Mouse (Mus musculus): ENCODE measurements around the gene Nlrp6. TPM values are rescaled to one million over a fixed set of nuclear protein-coding genes. Genes with fewer than 3 reads are reported as not detected.

Gene Nlrp6
- polyA plus RNA-seq, 1 experiment = 0.32 TPM

GRCm38 (mm10) chr7:140921225-140921975, 698 bp downstream of the Nlrp6 start:
- 62% methylated on average over 22 of the region's 22 CpGs for WGBS
- Histone ChIP-seq H3K4me1 (replicated peaks; ENCODE audit: control insufficient read depth, insufficient read depth, low read length) (peaks cover 9% of the 10 kb centered on the region), H3K36me3 (ENCODE audit: control insufficient read depth, insufficient read depth, low read length) (no peaks in the 10 kb centered on the region), H3K27ac (ENCODE audit: control insufficient read depth, insufficient read depth, low read length) (no peak overlapping the region), H3K4me3 (ENCODE audit: control insufficient read depth, insufficient read depth, low read length) (no peak overlapping the region), H3K27me3 (ENCODE audit: control insufficient read depth, insufficient read depth, low read length) (peaks cover 4% of the 10 kb centered on the region; the same call in 1 of the 2 replicates)
- DNase-seq = no peak
- TF ChIP-seq POLR2A (IDR thresholded peaks at IDR 0.05; ENCODE audit: control insufficient read depth, extremely low read depth, insufficient read depth, low read length, poor library complexity) = no peak
- no peak for TF ChIP-seq CTCF (IDR thresholded peaks at IDR 0.05; ENCODE audit: borderline replicate concordance, control insufficient read depth, extremely low read depth, insufficient read depth, low read length, poor library complexity)

- Histone ChIP-seq H3K27ac (ENCODE audit: control insufficient read depth, insufficient read depth, low read length) (no peak overlapping the region), H3K36me3 (ENCODE audit: control insufficient read depth, insufficient read depth, low read length) (no peaks in the 10 kb centered on the region), H3K27me3 (ENCODE audit: control insufficient read depth, insufficient read depth, low read length) (peaks cover 4% of the 10 kb centered on the region; the same call in 1 of the 2 replicates), H3K4me3 (ENCODE audit: control insufficient read depth, insufficient read depth, low read length) (peak overlapping the region; percentile 25), H3K4me1 (replicated peaks; ENCODE audit: control insufficient read depth, insufficient read depth, low read length) (peaks cover 9% of the 10 kb centered on the region)
- WGBS = 3% methylated on average over 49 of the region's 49 CpGs
- TF ChIP-seq CTCF (IDR thresholded peaks at IDR 0.05; ENCODE audit: borderline replicate concordance, control insufficient read depth, extremely low read depth, insufficient read depth, low read length, poor library complexity) = no peak
- TF ChIP-seq POLR2A (IDR thresholded peaks at IDR 0.05; ENCODE audit: control insufficient read depth, extremely low read depth, insufficient read depth, low read length, poor library complexity) = no peak
- DNase-seq = no peak
Measured at GRCm38 (mm10) chr7:140922398-140923069, 1.8 kb downstream of the Nlrp6 start.

GRCm38 (mm10) chr7:140923070-140923775, 2.5 kb downstream of the Nlrp6 start:
- DNase-seq = no peak
- peaks cover 9% of the 10 kb centered on the region for H3K4me1 ChIP-seq (replicated peaks; ENCODE audit: control insufficient read depth, insufficient read depth, low read length)
- H3K4me3 ChIP-seq (ENCODE audit: control insufficient read depth, insufficient read depth, low read length) = peak overlapping the region; percentile 25
- peaks cover 4% of the 10 kb centered on the region; the same call in 1 of the 2 replicates for H3K27me3 ChIP-seq (ENCODE audit: control insufficient read depth, insufficient read depth, low read length)
- no peak for TF ChIP-seq POLR2A (IDR thresholded peaks at IDR 0.05; ENCODE audit: control insufficient read depth, extremely low read depth, insufficient read depth, low read length, poor library complexity)
- TF ChIP-seq CTCF (IDR thresholded peaks at IDR 0.05; ENCODE audit: borderline replicate concordance, control insufficient read depth, extremely low read depth, insufficient read depth, low read length, poor library complexity) = no peak
- 24% methylated on average over 30 of the region's 30 CpGs for WGBS
- H3K36me3 ChIP-seq (ENCODE audit: control insufficient read depth, insufficient read depth, low read length) = no peaks in the 10 kb centered on the region
- no peak overlapping the region for H3K27ac ChIP-seq (ENCODE audit: control insufficient read depth, insufficient read depth, low read length)

- H3K4me1 ChIP-seq (replicated peaks; ENCODE audit: control insufficient read depth, insufficient read depth, low read length) = peaks cover 6% of the 10 kb centered on the region
- H3K4me3 ChIP-seq (ENCODE audit: control insufficient read depth, insufficient read depth, low read length) = no peak overlapping the region
- no peak for TF ChIP-seq POLR2A (IDR thresholded peaks at IDR 0.05; ENCODE audit: control insufficient read depth, extremely low read depth, insufficient read depth, low read length, poor library complexity)
- TF ChIP-seq CTCF (IDR thresholded peaks at IDR 0.05; ENCODE audit: borderline replicate concordance, control insufficient read depth, extremely low read depth, insufficient read depth, low read length, poor library complexity) = no peak
- peaks cover 2% of the 10 kb centered on the region; the same call in 1 of the 2 replicates for H3K27me3 ChIP-seq (ENCODE audit: control insufficient read depth, insufficient read depth, low read length)
- DNase-seq = no peak
- H3K36me3 ChIP-seq (ENCODE audit: control insufficient read depth, insufficient read depth, low read length) = no peaks in the 10 kb centered on the region
- 97% methylated on average over 6 of the region's 6 CpGs for WGBS
- H3K27ac ChIP-seq (ENCODE audit: control insufficient read depth, insufficient read depth, low read length) = no peak overlapping the region
Measured at GRCm38 (mm10) chr7:140927181-140927580, 6.5 kb downstream of the Nlrp6 start.

- H3K36me3 ChIP-seq (ENCODE audit: control insufficient read depth, insufficient read depth, low read length) = no peaks in the 10 kb centered on the region
- no peak overlapping the region for H3K27ac ChIP-seq (ENCODE audit: control insufficient read depth, insufficient read depth, low read length)
- no peak overlapping the region for H3K4me3 ChIP-seq (ENCODE audit: control insufficient read depth, insufficient read depth, low read length)
- no peaks in the 10 kb centered on the region for H3K27me3 ChIP-seq (ENCODE audit: control insufficient read depth, insufficient read depth, low read length)
- no peak for TF ChIP-seq POLR2A (IDR thresholded peaks at IDR 0.05; ENCODE audit: control insufficient read depth, extremely low read depth, insufficient read depth, low read length, poor library complexity)
- no peak for TF ChIP-seq CTCF (IDR thresholded peaks at IDR 0.05; ENCODE audit: borderline replicate concordance, control insufficient read depth, extremely low read depth, insufficient read depth, low read length, poor library complexity)
- H3K4me1 ChIP-seq (replicated peaks; ENCODE audit: control insufficient read depth, insufficient read depth, low read length) = peaks cover 12% of the 10 kb centered on the region
- DNase-seq = no peak
- 56% methylated on average over 3 of the region's 3 CpGs for WGBS
Measured at GRCm38 (mm10) chr7:140938436-140938835, 17.7 kb downstream of the Nlrp6 start.

- Histone ChIP-seq H3K36me3 (ENCODE audit: control insufficient read depth, insufficient read depth, low read length) (no peaks in the 10 kb centered on the region), H3K4me3 (ENCODE audit: control insufficient read depth, insufficient read depth, low read length) (no peak overlapping the region), H3K27ac (ENCODE audit: control insufficient read depth, insufficient read depth, low read length) (no peak overlapping the region), H3K4me1 (replicated peaks; ENCODE audit: control insufficient read depth, insufficient read depth, low read length) (peaks cover 12% of the 10 kb centered on the region), H3K27me3 (ENCODE audit: control insufficient read depth, insufficient read depth, low read length) (no peaks in the 10 kb centered on the region)
- 91% methylated on average over 2 of the region's 2 CpGs for WGBS
- DNase-seq = no peak
- TF ChIP-seq POLR2A (IDR thresholded peaks at IDR 0.05; ENCODE audit: control insufficient read depth, extremely low read depth, insufficient read depth, low read length, poor library complexity) = no peak
- TF ChIP-seq CTCF (IDR thresholded peaks at IDR 0.05; ENCODE audit: borderline replicate concordance, control insufficient read depth, extremely low read depth, insufficient read depth, low read length, poor library complexity) = no peak
Measured at GRCm38 (mm10) chr7:140938896-140939295, 18.2 kb downstream of the Nlrp6 start.
